Mouse (Mus musculus): ENCODE measurements around the gene Ccdc7a.

- TF ChIP-seq GATA1 (IDR thresholded peaks at IDR 0.05; ENCODE audit: borderline replicate concordance, low read length) (no peak), FLI1 (IDR thresholded peaks at IDR 0.05; ENCODE audit: low read length) (no peak)
Measured at GRCm38 (mm10) chr8:128709261-128709660, 356.1 kb downstream of the Ccdc7a start.

Data from megakaryocyte, embryonic 14.5 days (primary cell).